ENCODE assay signal across 12 mouse cellular contexts in the genomic region with DNA sequence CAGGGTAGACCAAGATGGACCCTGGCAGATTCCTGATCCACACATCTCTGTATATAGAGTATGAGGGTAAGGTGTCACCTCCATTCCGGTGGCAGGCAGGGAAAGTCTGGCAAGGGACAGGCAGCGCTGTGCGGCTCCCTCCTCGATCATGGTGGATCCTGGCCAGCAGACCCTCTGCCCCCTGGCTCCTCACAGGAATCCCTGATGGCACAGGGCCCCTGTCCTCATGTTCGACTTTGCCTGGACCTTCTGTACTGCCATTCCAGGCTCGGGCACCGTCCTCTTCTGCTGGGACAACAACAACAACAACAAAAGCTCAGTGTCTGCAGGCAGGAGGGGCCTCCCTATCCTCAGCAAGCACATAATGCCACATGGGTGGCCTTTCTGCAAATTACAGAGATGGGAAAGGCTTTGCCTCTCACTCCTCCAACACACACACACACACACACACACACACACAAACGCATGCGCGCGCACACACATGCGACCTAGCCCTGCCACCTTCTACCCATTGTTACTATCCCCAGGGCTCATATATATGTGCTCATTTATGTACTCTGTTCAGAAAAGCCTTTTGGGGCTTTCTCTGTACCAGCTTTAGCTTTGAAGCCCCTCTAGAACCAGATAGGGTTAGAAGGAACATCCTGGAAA. TPM values are rescaled to one million over a fixed set of nuclear protein-coding genes. Genes with fewer than 3 reads are reported as not detected.
A peak's percentile ranks its signal among the peaks of the same experiment; 100 is the strongest.
DNase-seq lines count a peak whose midpoint lies in the region; ATAC-seq lines count a peak whose summit lies in the region.
"Had no signal": no experiment of that assay in that cellular context is flagged by ENCODE, and none has a peak within 500 bp of the region (broad histone marks: within the 10 kb centered on the region; RNA-seq: fewer than 3 reads in every experiment).

No protein-coding gene starts in this region.

- ATAC-seq in forebrain, embryonic 15.5 days (replicated peaks) = peak; percentile 70
- ATAC-seq in limb, embryonic 13.5 days (ENCODE audit: low FRiP score, low read depth) = 0 out of 2 replicates have a peak, but pooled peaks have one; percentile 12
- ATAC-seq in neural tube, embryonic 15.5 days (ENCODE audit: low FRiP score) = peak; percentile 58
- ATAC-seq: CD4-positive, CD25-positive, alpha-beta regulatory T cell, adult 4 months had no signal

- peak overlapping the region; percentile 58 for H3K4me2 ChIP-seq in forebrain, embryonic 15.5 days (replicated peaks)
- no peak overlapping the region for H3K4me2 ChIP-seq in limb, embryonic 13.5 days (replicated peaks)
- H3K4me2 ChIP-seq in neural tube, embryonic 15.5 days = peak overlapping the region; percentile 57
- H3K4me2 ChIP-seq: liver, embryonic 15.5 days had no signal

- peak overlapping the region; percentile 35 for H3K4me3 ChIP-seq in forebrain, embryonic 15.5 days
- no peak overlapping the region for H3K4me3 ChIP-seq in limb, embryonic 13.5 days
- H3K4me3 ChIP-seq in neural tube, embryonic 15.5 days (replicated peaks) = peak overlapping the region; percentile 26
- H3K4me3 ChIP-seq in heart, embryonic 10.5 days = no peak overlapping the region
- H3K4me3 ChIP-seq: liver, embryonic 15.5 days had no signal

- H3K9me3 ChIP-seq in forebrain, embryonic 15.5 days = no peaks in the 10 kb centered on the region
- H3K9me3 ChIP-seq in limb, embryonic 13.5 days = no peaks in the 10 kb centered on the region
- no peaks in the 10 kb centered on the region for H3K9me3 ChIP-seq in neural tube, embryonic 15.5 days (replicated peaks)
- no peaks in the 10 kb centered on the region for H3K9me3 ChIP-seq in heart, embryonic 10.5 days
- H3K9me3 ChIP-seq: liver, embryonic 15.5 days had no signal

- peak overlapping the region; percentile 41 for H3K9ac ChIP-seq in forebrain, embryonic 15.5 days (replicated peaks)
- H3K9ac ChIP-seq in limb, embryonic 13.5 days = 0 out of 2 replicates have a peak overlapping the region, but pooled peaks have one; percentile 19
- H3K9ac ChIP-seq in neural tube, embryonic 15.5 days (replicated peaks) = peak overlapping the region; percentile 30
- H3K9ac ChIP-seq: liver, embryonic 15.5 days had no signal

- no peaks in the 10 kb centered on the region for H3K27me3 ChIP-seq in forebrain, embryonic 15.5 days
- no peaks in the 10 kb centered on the region for H3K27me3 ChIP-seq in limb, embryonic 13.5 days
- no peaks in the 10 kb centered on the region for H3K27me3 ChIP-seq in neural tube, embryonic 15.5 days (replicated peaks)
- peaks cover 16% of the 10 kb centered on the region for H3K27me3 ChIP-seq in heart, embryonic 10.5 days (ENCODE audit: insufficient read depth, poor library complexity, severe bottlenecking)

- H3K4me1 ChIP-seq in forebrain, embryonic 15.5 days = peaks cover 62% of the 10 kb centered on the region
- H3K4me1 ChIP-seq in limb, embryonic 13.5 days = peaks cover 27% of the 10 kb centered on the region
- H3K4me1 ChIP-seq in neural tube, embryonic 15.5 days = peaks cover 59% of the 10 kb centered on the region
- peaks cover 32% of the 10 kb centered on the region; the same call in 1 of the 2 replicates for H3K4me1 ChIP-seq in heart, embryonic 10.5 days

- WGBS in forebrain, embryonic 15.5 days = 9% methylated on average over 12 of the region's 12 CpGs
- WGBS in limb, embryonic 13.5 days = 89% methylated on average over 12 of the region's 12 CpGs
- WGBS in neural tube, embryonic 15.5 days = 30% methylated on average over 12 of the region's 12 CpGs
- WGBS in heart, embryonic 10.5 days = 88% methylated on average over 12 of the region's 12 CpGs

- peak; percentile 65 for DNase-seq in retina, postnatal 1 day
- no peak for DNase-seq in retina, embryonic 14.5 days (ENCODE audit: low spot score)
- DNase-seq in heart, embryonic 10.5 days (ENCODE audit: low spot score) = no peak
- no peak for DNase-seq in thymus, postnatal 0 days (ENCODE audit: low spot score)
- no peak for DNase-seq in embryo, embryonic 11 days
- DNase-seq: kidney, adult 8-10 months had no signal

- H3K27ac ChIP-seq in forebrain, embryonic 15.5 days (replicated peaks) = peak overlapping the region; percentile 99
- no peak overlapping the region for H3K27ac ChIP-seq in limb, embryonic 13.5 days
- peak overlapping the region; percentile 93 for H3K27ac ChIP-seq in neural tube, embryonic 15.5 days (replicated peaks)
- no peak overlapping the region for H3K27ac ChIP-seq in heart, embryonic 10.5 days
- H3K27ac ChIP-seq: liver, embryonic 15.5 days; stomach, postnatal 0 days had no signal

- peaks cover 49% of the 10 kb centered on the region for H3K36me3 ChIP-seq in forebrain, embryonic 15.5 days
- H3K36me3 ChIP-seq in limb, embryonic 13.5 days = peaks cover 73% of the 10 kb centered on the region
- H3K36me3 ChIP-seq in neural tube, embryonic 15.5 days = peaks cover 45% of the 10 kb centered on the region
- peaks cover 40% of the 10 kb centered on the region for H3K36me3 ChIP-seq in heart, embryonic 10.5 days
- H3K36me3 ChIP-seq: liver, embryonic 15.5 days had no signal

RNA-seq across cellular contexts. Expression of a gene that starts 7.6 kb away (rescaled TPM):
- polyA plus RNA-seq in forebrain, embryonic 15.5 days (2015; fragmentation: Nextera tagmentation; extraction: Ambion mirVana) = 43.6 and 45.6 TPM in 2 replicates
- polyA plus RNA-seq in limb, embryonic 13.5 days (2015; fragmentation: Nextera tagmentation; extraction: Ambion mirVana) = 2.9 and 4.0 TPM in 2 replicates
- 32.7 and 41.3 TPM in 2 replicates for polyA plus RNA-seq in neural tube, embryonic 15.5 days (2015; fragmentation: Nextera tagmentation; extraction: Ambion mirVana)
- 1.4 TPM in 2 replicates for polyA plus RNA-seq in heart, embryonic 10.5 days (2016; fragmentation: Nextera tagmentation; extraction: Ambion mirVana)
- 7.2 and 8.8 TPM in 2 replicates for polyA plus RNA-seq in thymus, postnatal 0 days (2015; fragmentation: Nextera tagmentation; extraction: Ambion mirVana)

RNA-seq across cellular contexts. Expression of a gene that starts 11.8 kb away (rescaled TPM):
- polyA plus RNA-seq in forebrain, embryonic 15.5 days (2015; fragmentation: Nextera tagmentation; extraction: Ambion mirVana) = 75.6 and 76.1 TPM in 2 replicates
- polyA plus RNA-seq in limb, embryonic 13.5 days (2015; fragmentation: Nextera tagmentation; extraction: Ambion mirVana) = 128 and 134 TPM in 2 replicates
- 110 and 134 TPM in 2 replicates for polyA plus RNA-seq in neural tube, embryonic 15.5 days (2015; fragmentation: Nextera tagmentation; extraction: Ambion mirVana)
- 147 and 165 TPM in 2 replicates for polyA plus RNA-seq in heart, embryonic 10.5 days (2016; fragmentation: Nextera tagmentation; extraction: Ambion mirVana)
- polyA plus RNA-seq in thymus, postnatal 0 days (2015; fragmentation: Nextera tagmentation; extraction: Ambion mirVana) = 353 and 419 TPM in 2 replicates

RNA-seq across cellular contexts. Expression of a gene that starts 44.9 kb away (rescaled TPM):
- polyA plus RNA-seq in forebrain, embryonic 15.5 days (2015; fragmentation: Nextera tagmentation; extraction: Ambion mirVana) = 36.9 and 42.4 TPM in 2 replicates
- 26.5 and 27.2 TPM in 2 replicates for polyA plus RNA-seq in limb, embryonic 13.5 days (2015; fragmentation: Nextera tagmentation; extraction: Ambion mirVana)
- polyA plus RNA-seq in neural tube, embryonic 15.5 days (2015; fragmentation: Nextera tagmentation; extraction: Ambion mirVana) = 38.2 and 42.3 TPM in 2 replicates
- 31.3 and 49.2 TPM in 2 replicates for polyA plus RNA-seq in heart, embryonic 10.5 days (2016; fragmentation: Nextera tagmentation; extraction: Ambion mirVana)
- polyA plus RNA-seq in thymus, postnatal 0 days (2015; fragmentation: Nextera tagmentation; extraction: Ambion mirVana) = 69.4 and 69.6 TPM in 2 replicates

RNA-seq across cellular contexts. Expression of a gene that starts 49.2 kb away (rescaled TPM):
- 21.2 and 22.7 TPM in 2 replicates for polyA plus RNA-seq in forebrain, embryonic 15.5 days (2015; fragmentation: Nextera tagmentation; extraction: Ambion mirVana)
- polyA plus RNA-seq in limb, embryonic 13.5 days (2015; fragmentation: Nextera tagmentation; extraction: Ambion mirVana) = 19.4 and 19.7 TPM in 2 replicates
- polyA plus RNA-seq in neural tube, embryonic 15.5 days (2015; fragmentation: Nextera tagmentation; extraction: Ambion mirVana) = 20.5 and 21.6 TPM in 2 replicates
- polyA plus RNA-seq in heart, embryonic 10.5 days (2016; fragmentation: Nextera tagmentation; extraction: Ambion mirVana) = 31.9 and 34.0 TPM in 2 replicates
- 109 and 142 TPM in 2 replicates for polyA plus RNA-seq in thymus, postnatal 0 days (2015; fragmentation: Nextera tagmentation; extraction: Ambion mirVana)

RNA-seq across cellular contexts. Expression of a gene that starts 53.7 kb away (rescaled TPM):
- polyA plus RNA-seq in forebrain, embryonic 15.5 days (2015; fragmentation: Nextera tagmentation; extraction: Ambion mirVana) = 12.3 and 12.6 TPM in 2 replicates
- 11.7 and 11.8 TPM in 2 replicates for polyA plus RNA-seq in limb, embryonic 13.5 days (2015; fragmentation: Nextera tagmentation; extraction: Ambion mirVana)
- polyA plus RNA-seq in neural tube, embryonic 15.5 days (2015; fragmentation: Nextera tagmentation; extraction: Ambion mirVana) = 10.0 and 12.7 TPM in 2 replicates
- polyA plus RNA-seq in heart, embryonic 10.5 days (2016; fragmentation: Nextera tagmentation; extraction: Ambion mirVana) = 7.1 and 10.4 TPM in 2 replicates
- polyA plus RNA-seq in thymus, postnatal 0 days (2015; fragmentation: Nextera tagmentation; extraction: Ambion mirVana) = 13.1 and 17.2 TPM in 2 replicates

Comparison
In these comparisons a context has a peak if more than half of its experiments do, and no peak if none do; other contexts are left out.
1. ATAC-seq: peak in every context shown above with its lines; median percentile 70 in forebrain, embryonic 15.5 days; 58 in neural tube, embryonic 15.5 days; 12 in limb, embryonic 13.5 days.
2. H3K27ac ChIP-seq: peak in forebrain, embryonic 15.5 days (single experiment) and neural tube, embryonic 15.5 days (single experiment); none in limb, embryonic 13.5 days (single experiment) and heart, embryonic 10.5 days (single experiment).
3. H3K4me3 ChIP-seq: peak in forebrain, embryonic 15.5 days (single experiment) and neural tube, embryonic 15.5 days (single experiment); none in limb, embryonic 13.5 days (single experiment) and heart, embryonic 10.5 days (single experiment).
4. Peak in every context shown above with its lines, with median percentiles within 50 percentile points of each other: H3K9ac ChIP-seq.